Mouse (Mus musculus): ENCODE results near the gene Cox10. TPM values are rescaled to one million over a fixed set of nuclear protein-coding genes. Genes with fewer than 3 reads are reported as not detected.

Cox10 gene
- polyA plus RNA-seq, 1 experiment from 2014 or later, result 25.2 TPM

DNA sequence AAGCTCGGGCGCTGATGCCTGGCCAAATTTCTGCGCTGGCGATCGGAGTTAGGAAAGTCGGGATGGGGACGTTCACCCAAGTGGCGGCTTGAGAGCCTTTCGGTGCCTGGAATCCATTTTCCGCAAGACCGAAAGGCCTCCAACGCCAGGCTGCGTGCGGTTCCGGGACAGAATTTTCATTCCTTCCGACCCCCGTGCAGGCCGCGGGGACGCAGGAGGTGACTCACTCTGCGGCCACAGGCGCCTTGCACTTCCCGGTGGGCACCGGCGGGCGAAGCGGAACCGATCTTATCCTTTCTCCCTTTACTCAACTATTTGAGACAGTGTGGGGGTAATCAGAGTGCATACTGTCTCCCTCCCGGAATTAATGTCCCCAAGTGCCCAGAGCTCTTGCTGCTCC lies 155.9 kb downstream of the Cox10 start:
- no peak overlapping the region for H3K27ac ChIP-seq (ENCODE audit: low read depth, low read length)
- H3K27me3 ChIP-seq (ENCODE audit: control insufficient read depth, insufficient read depth, low read length), result peaks cover 17% of the 10 kb centered on the region

DNA sequence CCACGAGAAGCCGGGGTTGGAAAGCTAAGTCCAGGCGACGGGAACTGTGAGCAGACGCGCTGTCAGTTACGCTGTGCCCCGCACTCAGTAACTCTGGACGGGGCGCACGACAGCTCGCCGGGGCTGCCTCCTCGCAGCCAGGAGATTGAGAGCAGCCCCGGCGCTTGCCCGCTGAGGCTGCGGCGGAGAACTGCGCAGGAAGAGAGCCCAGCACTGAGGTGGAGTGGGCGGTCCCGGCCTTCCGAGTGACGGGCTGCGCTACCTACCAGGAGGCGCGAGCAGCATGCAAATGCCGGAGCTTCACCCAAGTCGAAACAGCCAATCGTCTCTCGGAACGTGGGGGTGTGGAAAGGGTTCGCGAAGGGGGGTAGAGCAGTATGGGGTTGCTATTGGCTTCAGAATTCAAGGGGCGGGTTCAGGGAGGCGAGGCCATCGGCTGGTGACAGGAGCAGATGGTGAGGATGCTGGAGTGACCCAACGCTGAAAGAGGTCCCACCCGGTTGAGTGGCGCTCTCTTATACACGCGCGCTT lies 157.1 kb downstream of the Cox10 start, which contains the start of gene Hs3st3b1:
Gene Hs3st3b1, minus strand, starts transcription at position 200 of the 531 bp plus-strand sequence.
- H3K27me3 ChIP-seq (ENCODE audit: control insufficient read depth, insufficient read depth, low read length), result peaks cover 17% of the 10 kb centered on the region
- ATAC-seq (ENCODE audit: low FRiP score) (peak; percentile 94), DNase-seq (ENCODE audit: low spot score) (peak; percentile 95)
- H3K4me1 ChIP-seq (replicated peaks; ENCODE audit: control insufficient read depth, insufficient read depth, low read length), result peaks cover 5% of the 10 kb centered on the region; the same call in 1 of the 2 replicates
- H3K4me2 ChIP-seq (replicated peaks; ENCODE audit: low read depth, low read length), result peak within 1 kb of the TSS; percentile 80
- H3K9me3 ChIP-seq (ENCODE audit: control insufficient read depth, low read length), result no peaks in the 10 kb centered on the region
- H3K9ac ChIP-seq (ENCODE audit: low read depth, low read length), result peak within 1 kb of the TSS; percentile 78
- H3K4me3 ChIP-seq (ENCODE audit: low read depth, low read length), result peak within 1 kb of the TSS; percentile 73
- under 1% methylated on average over 43 of the region's 43 CpGs for WGBS
- H3K36me3 ChIP-seq (ENCODE audit: control insufficient read depth, insufficient read depth, low read length), result no peaks in the 10 kb centered on the region
- peak within 1 kb of the TSS; percentile 44 for H3K27ac ChIP-seq (ENCODE audit: low read depth, low read length)

More for the DNA sequence above, 155.9 kb downstream of the Cox10 start:
- WGBS, result 1% methylated on average over 29 of the region's 29 CpGs
- Histone ChIP-seq H3K36me3 (ENCODE audit: control insufficient read depth, insufficient read depth, low read length) (no peaks in the 10 kb centered on the region), H3K9me3 (ENCODE audit: control insufficient read depth, low read length) (no peaks in the 10 kb centered on the region), H3K4me1 (replicated peaks; ENCODE audit: control insufficient read depth, insufficient read depth, low read length) (peaks cover 5% of the 10 kb centered on the region; the same call in 1 of the 2 replicates), H3K9ac (ENCODE audit: low read depth, low read length) (0 out of 2 replicates have a peak overlapping the region, but pooled peaks have one; percentile 15), H3K4me3 (ENCODE audit: low read depth, low read length) (peak overlapping the region; percentile 33), H3K4me2 (replicated peaks; ENCODE audit: low read depth, low read length) (peak overlapping the region; percentile 43)
- no peak for ATAC-seq (ENCODE audit: low FRiP score)
- DNase-seq (ENCODE audit: low spot score), result peak; percentile 66

DNA sequence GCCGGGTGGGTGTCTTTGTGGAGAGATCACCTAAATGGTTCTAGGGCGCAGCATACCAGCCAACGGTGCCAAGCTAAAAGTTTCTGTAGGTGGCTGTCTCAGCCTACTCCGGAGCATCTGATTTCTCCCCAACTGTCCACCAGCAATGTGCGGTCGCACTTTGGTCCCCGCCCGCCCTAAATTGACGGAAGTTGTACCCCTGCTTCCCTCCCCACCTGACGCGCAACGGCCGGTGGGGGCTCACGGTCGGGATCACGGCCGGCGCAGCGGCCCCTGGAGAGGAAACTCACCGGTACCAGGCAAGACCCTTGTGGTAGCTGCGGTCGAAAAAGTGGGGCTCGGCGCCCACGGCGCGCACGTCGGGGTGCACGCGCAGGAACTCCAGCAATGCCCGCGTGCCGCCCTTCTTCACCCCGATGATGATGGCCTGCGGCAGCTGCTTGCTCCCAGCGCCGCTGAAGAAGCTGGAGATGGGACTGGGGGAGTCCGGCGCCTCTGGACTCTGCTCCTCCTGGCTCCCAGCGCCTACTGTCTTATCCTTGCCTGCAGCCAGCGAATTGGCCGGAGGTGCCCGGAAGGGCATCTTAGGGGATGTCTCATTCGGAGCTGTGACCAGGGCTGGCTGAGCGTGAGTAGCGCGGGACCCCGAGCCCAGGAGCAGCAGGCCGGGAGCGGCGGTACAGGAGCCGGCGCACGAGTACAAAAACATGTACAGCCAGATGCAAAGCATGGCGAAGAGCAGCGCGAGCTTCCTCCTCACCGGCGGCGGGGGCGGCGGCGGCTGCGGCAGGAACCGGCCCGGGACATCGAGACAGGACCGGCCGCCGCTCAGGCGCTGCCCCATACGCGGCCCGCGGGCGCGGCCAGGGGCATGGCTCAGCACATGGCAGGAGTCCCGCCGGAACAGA lies 158.0 kb downstream of the Cox10 start:
- Histone ChIP-seq H3K4me1 (replicated peaks; ENCODE audit: control insufficient read depth, insufficient read depth, low read length) (peaks cover 5% of the 10 kb centered on the region; the same call in 1 of the 2 replicates), H3K36me3 (ENCODE audit: control insufficient read depth, insufficient read depth, low read length) (no peaks in the 10 kb centered on the region), H3K27me3 (ENCODE audit: control insufficient read depth, insufficient read depth, low read length) (peaks cover 17% of the 10 kb centered on the region), H3K4me2 (replicated peaks; ENCODE audit: low read depth, low read length) (peak overlapping the region; percentile 80), H3K4me3 (ENCODE audit: low read depth, low read length) (peak overlapping the region; percentile 73), H3K9ac (ENCODE audit: low read depth, low read length) (peak overlapping the region; percentile 78), H3K9me3 (ENCODE audit: control insufficient read depth, low read length) (no peaks in the 10 kb centered on the region), H3K27ac (ENCODE audit: low read depth, low read length) (peak overlapping the region; percentile 44)
- DNase-seq (ENCODE audit: low spot score), result peak; percentile 64
- WGBS, result under 1% methylated on average over 64 of the region's 80 CpGs
- peak; percentile 10 for ATAC-seq (ENCODE audit: low FRiP score)

DNA sequence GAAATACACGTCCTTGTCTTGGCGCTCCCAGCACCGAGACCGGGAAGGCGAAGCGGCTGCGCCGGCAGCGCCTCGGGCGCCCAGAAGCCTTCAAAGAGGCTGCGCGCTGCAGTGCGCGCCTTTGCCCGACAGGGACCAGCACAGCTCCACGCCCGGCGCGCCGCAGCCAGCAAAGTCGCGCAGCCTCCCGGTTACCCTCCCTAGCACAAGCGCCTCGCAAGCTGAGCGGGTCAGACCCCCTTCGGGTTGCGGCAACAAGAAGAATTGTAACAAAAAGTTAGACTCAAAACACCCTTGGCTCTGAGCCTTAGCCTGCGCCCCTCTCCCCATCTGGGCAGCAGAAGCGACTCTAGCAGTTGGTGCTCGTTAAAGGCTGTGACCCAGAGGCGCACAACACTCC lies 158.7 kb downstream of the Cox10 start:
- Histone ChIP-seq H3K9ac (ENCODE audit: low read depth, low read length) (peak overlapping the region; percentile 78), H3K4me1 (replicated peaks; ENCODE audit: control insufficient read depth, insufficient read depth, low read length) (peaks cover 5% of the 10 kb centered on the region), H3K4me2 (replicated peaks; ENCODE audit: low read depth, low read length) (peak overlapping the region; percentile 80), H3K27me3 (ENCODE audit: control insufficient read depth, insufficient read depth, low read length) (peaks cover 17% of the 10 kb centered on the region), H3K9me3 (ENCODE audit: control insufficient read depth, low read length) (no peaks in the 10 kb centered on the region), H3K27ac (ENCODE audit: low read depth, low read length) (peak overlapping the region; percentile 58), H3K36me3 (ENCODE audit: control insufficient read depth, insufficient read depth, low read length) (no peaks in the 10 kb centered on the region), H3K4me3 (ENCODE audit: low read depth, low read length) (peak overlapping the region; percentile 73)
- DNase-seq (ENCODE audit: low spot score), result peak; percentile 91
- WGBS, result under 1% methylated on average over 33 of the region's 33 CpGs
- peak; percentile 55 for ATAC-seq (ENCODE audit: low FRiP score)

DNA sequence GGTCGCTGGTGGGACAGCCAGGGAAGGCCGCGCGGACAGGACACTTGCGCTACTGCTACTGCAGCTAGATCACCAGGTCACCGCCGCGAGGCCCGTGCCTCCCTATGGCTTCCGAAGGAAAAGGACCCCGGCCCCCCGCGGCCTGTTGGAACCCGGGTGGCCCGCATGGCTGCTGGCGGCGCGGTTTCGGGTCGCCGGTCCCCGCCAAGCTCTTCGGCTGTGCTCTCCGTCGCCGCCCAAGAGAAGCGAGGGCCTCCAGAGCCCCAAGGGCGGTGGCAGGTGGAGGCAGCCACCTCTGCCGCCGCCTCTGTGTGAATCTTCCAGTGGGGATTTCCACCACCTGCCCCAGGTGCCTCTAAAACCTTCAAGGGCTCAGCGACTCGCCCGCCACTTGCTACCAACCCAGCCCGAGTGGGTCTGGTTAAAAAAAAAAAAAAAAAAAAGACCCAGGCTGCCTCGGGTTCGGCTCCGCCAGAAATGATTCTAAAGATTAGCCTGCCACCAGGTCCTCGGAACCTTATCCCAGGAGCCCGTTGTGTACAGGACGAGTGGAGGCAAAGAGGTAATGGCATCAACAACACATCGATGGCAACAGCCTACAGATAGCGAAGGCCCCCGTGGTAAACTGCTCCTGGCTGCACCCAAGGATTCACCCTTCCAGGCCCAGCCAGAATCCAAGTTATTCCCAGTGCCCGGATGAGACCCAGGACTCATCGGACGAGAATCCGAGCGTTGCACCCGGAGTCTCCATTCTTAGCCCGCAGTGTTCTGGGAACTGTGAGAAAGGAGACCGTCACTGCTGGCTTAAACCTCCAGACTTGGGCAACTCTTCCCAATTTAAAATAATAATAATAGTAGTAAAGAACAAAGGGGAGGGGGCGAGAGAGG lies 159.8 kb downstream of the Cox10 start:
- DNase-seq (ENCODE audit: low spot score) (peak; percentile 68), ATAC-seq (ENCODE audit: low FRiP score) (no peak)
- Histone ChIP-seq H3K27me3 (ENCODE audit: control insufficient read depth, insufficient read depth, low read length) (peaks cover 12% of the 10 kb centered on the region), H3K9ac (ENCODE audit: low read depth, low read length) (peak overlapping the region; percentile 78), H3K4me1 (replicated peaks; ENCODE audit: control insufficient read depth, insufficient read depth, low read length) (peaks cover 5% of the 10 kb centered on the region), H3K4me3 (ENCODE audit: low read depth, low read length) (peak overlapping the region; percentile 73), H3K27ac (ENCODE audit: low read depth, low read length) (peak overlapping the region; percentile 18; the same call in 1 of the 2 replicates), H3K9me3 (ENCODE audit: control insufficient read depth, low read length) (no peaks in the 10 kb centered on the region), H3K4me2 (replicated peaks; ENCODE audit: low read depth, low read length) (peak overlapping the region; percentile 80), H3K36me3 (ENCODE audit: control insufficient read depth, insufficient read depth, low read length) (no peaks in the 10 kb centered on the region)
- 1% methylated on average over 51 of the region's 52 CpGs for WGBS

DNA sequence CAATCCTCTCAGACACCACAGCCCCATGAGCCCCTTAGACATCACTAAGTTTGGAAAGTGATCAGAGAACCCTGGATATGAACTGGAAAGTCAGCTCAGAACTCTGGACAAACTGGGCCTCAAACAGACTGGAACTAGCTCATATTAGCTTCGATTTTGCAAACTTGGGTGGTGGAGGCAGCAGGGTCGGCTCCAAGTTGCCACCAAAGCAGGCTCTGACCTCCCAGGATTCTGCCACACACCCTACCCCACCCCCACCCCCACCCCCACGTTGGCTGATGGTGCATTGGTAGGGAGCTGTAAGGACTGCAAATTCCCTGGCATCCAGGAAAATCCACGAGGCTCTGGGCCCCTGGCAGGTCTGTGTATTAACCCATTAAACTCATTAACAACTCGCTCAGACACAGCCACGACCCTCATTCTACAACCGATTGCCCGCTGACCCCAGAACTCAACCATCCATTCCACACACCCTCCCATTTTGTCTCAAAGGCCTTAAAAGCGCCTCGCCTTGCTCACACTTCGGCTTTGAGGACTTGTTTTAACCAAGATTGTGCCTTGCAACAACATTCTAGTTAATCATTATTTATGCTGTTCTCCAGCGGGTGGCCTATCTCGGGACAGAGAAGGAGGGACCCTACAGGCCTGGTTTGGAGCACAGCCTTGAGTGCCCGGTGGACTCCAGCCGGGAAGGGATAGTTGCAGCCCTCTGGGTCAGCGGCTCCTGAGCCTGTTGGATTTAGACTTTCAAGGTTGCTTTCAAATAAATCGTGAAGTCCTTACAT lies 160.8 kb downstream of the Cox10 start:
- H3K36me3 ChIP-seq (ENCODE audit: control insufficient read depth, insufficient read depth, low read length), result no peaks in the 10 kb centered on the region
- DNase-seq (ENCODE audit: low spot score) (peak; percentile 54), ATAC-seq (ENCODE audit: low FRiP score) (no peak)
- peaks cover 2% of the 10 kb centered on the region for H3K4me1 ChIP-seq (replicated peaks; ENCODE audit: control insufficient read depth, insufficient read depth, low read length)
- no peaks in the 10 kb centered on the region for H3K9me3 ChIP-seq (ENCODE audit: control insufficient read depth, low read length)
- no peak overlapping the region for H3K27ac ChIP-seq (ENCODE audit: low read depth, low read length)
- 4% methylated on average over 17 of the region's 17 CpGs for WGBS
- peaks cover 3% of the 10 kb centered on the region; the same call in 1 of the 2 replicates for H3K27me3 ChIP-seq (ENCODE audit: control insufficient read depth, insufficient read depth, low read length)
- peak overlapping the region; percentile 80 for H3K4me2 ChIP-seq (replicated peaks; ENCODE audit: low read depth, low read length)
- H3K9ac ChIP-seq (ENCODE audit: low read depth, low read length), result peak overlapping the region; percentile 78
- peak overlapping the region; percentile 73 for H3K4me3 ChIP-seq (ENCODE audit: low read depth, low read length)

DNA sequence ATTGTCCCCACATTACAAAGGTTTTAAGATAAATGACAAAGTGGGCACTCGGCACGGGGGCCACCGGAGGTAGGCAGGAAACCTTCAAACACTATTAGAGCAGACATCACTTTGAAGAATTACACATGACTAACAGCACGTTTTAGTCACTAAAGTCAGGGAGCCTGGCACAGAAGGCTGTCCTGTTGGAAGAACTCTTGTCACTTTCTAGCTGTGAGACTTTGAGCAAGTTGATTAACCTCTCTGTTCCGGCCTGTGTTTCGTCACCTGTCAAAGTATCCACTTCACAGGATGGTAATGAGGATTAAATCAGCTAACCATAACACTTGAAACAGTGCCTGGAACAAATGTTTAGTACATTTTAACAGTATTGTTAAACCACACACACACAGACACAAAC lies 161.7 kb downstream of the Cox10 start:
- no peak overlapping the region for H3K9ac ChIP-seq (ENCODE audit: low read depth, low read length)
- no peaks in the 10 kb centered on the region for H3K36me3 ChIP-seq (ENCODE audit: control insufficient read depth, insufficient read depth, low read length)
- H3K27me3 ChIP-seq (ENCODE audit: control insufficient read depth, insufficient read depth, low read length), result peaks cover 3% of the 10 kb centered on the region; the same call in 1 of the 2 replicates
- no peaks in the 10 kb centered on the region for H3K9me3 ChIP-seq (ENCODE audit: control insufficient read depth, low read length)
- H3K4me3 ChIP-seq (ENCODE audit: low read depth, low read length), result no peak overlapping the region
- DNase-seq (ENCODE audit: low spot score) (no peak), ATAC-seq (ENCODE audit: low FRiP score) (no peak)
- H3K4me2 ChIP-seq (replicated peaks; ENCODE audit: low read depth, low read length), result 0 out of 2 replicates have a peak overlapping the region, but pooled peaks have one; percentile 8
- peaks cover 2% of the 10 kb centered on the region for H3K4me1 ChIP-seq (replicated peaks; ENCODE audit: control insufficient read depth, insufficient read depth, low read length)
- WGBS, result 17% methylated on average over 6 of the region's 6 CpGs
- H3K27ac ChIP-seq (ENCODE audit: low read depth, low read length), result no peak overlapping the region
